Comparison of ENCODE assay signal across 10 mouse cellular contexts in genomic region chr9:52028521-52029405, GRCm38 (mm10). TPM values are rescaled to one million over a fixed set of nuclear protein-coding genes. Genes with fewer than 3 reads are reported as not detected.
DNase-seq lines count a peak whose midpoint lies in the region; ATAC-seq and TF ChIP-seq lines count a peak whose summit lies in the region.
"Had no signal": no experiment of that assay in that cellular context is flagged by ENCODE, and none has a peak within 500 bp of the region (broad histone marks: within the 10 kb centered on the region; RNA-seq: fewer than 3 reads in every experiment).

No protein-coding gene starts in this region.

- no peaks in the 10 kb centered on the region for H3K9me3 ChIP-seq in forebrain, embryonic 16.5 days (ENCODE audit: control insufficient read depth, low read length)
- no peaks in the 10 kb centered on the region for H3K9me3 ChIP-seq in forebrain, embryonic 11.5 days (ENCODE audit: control insufficient read depth, low read length)
- H3K9me3 ChIP-seq in stomach, postnatal 0 days (ENCODE audit: control insufficient read depth, low read length), result no peaks in the 10 kb centered on the region
- H3K9me3 ChIP-seq: neural tube, embryonic 13.5 days had no signal

- no peak for TF ChIP-seq EP300 in stomach, postnatal 0 days (optimal IDR thresholded peaks at IDR 0.05)

- H3K4me2 ChIP-seq in forebrain, embryonic 16.5 days (ENCODE audit: low read length), result no peak overlapping the region
- no peak overlapping the region for H3K4me2 ChIP-seq in forebrain, embryonic 11.5 days (ENCODE audit: low read depth, low read length, severe bottlenecking)
- H3K4me2 ChIP-seq in stomach, postnatal 0 days (replicated peaks; ENCODE audit: low read depth), result no peak overlapping the region
- H3K4me2 ChIP-seq: neural tube, embryonic 13.5 days had no signal

- H3K27me3 ChIP-seq in forebrain, embryonic 16.5 days (replicated peaks; ENCODE audit: control insufficient read depth, insufficient read depth, low read length), result no peaks in the 10 kb centered on the region
- no peaks in the 10 kb centered on the region for H3K27me3 ChIP-seq in forebrain, embryonic 11.5 days (ENCODE audit: control insufficient read depth, insufficient read depth, low read length)
- H3K27me3 ChIP-seq in stomach, postnatal 0 days (ENCODE audit: control insufficient read depth, insufficient read depth, low read length), result no peaks in the 10 kb centered on the region
- H3K27me3 ChIP-seq: CH12.LX; neural tube, embryonic 13.5 days had no signal

- WGBS in forebrain, embryonic 16.5 days, result 30% methylated on average over 9 of the region's 9 CpGs
- 75% methylated on average over 9 of the region's 9 CpGs for WGBS in forebrain, embryonic 11.5 days
- WGBS in stomach, postnatal 0 days, result 37% methylated on average over 9 of the region's 9 CpGs

- no peak for TF ChIP-seq CTCF in stomach, postnatal 0 days (IDR thresholded peaks at IDR 0.05; ENCODE audit: low read depth)

- H3K4me3 ChIP-seq in forebrain, embryonic 16.5 days (replicated peaks; ENCODE audit: low read length), result no peak overlapping the region
- no peak overlapping the region for H3K4me3 ChIP-seq in forebrain, embryonic 11.5 days (ENCODE audit: low read depth, low read length)
- no peak overlapping the region for H3K4me3 ChIP-seq in stomach, postnatal 0 days (ENCODE audit: low read depth, low read length)
- H3K4me3 ChIP-seq: neural tube, embryonic 13.5 days had no signal

- no peaks in the 10 kb centered on the region for H3K4me1 ChIP-seq in forebrain, embryonic 16.5 days (replicated peaks; ENCODE audit: control insufficient read depth, insufficient read depth, low read length)
- no peaks in the 10 kb centered on the region; the same call in 1 of the 2 replicates for H3K4me1 ChIP-seq in forebrain, embryonic 11.5 days (replicated peaks; ENCODE audit: control insufficient read depth, insufficient read depth, low read length)
- H3K4me1 ChIP-seq in stomach, postnatal 0 days (replicated peaks; ENCODE audit: control insufficient read depth, insufficient read depth), result no peaks in the 10 kb centered on the region

- DNase-seq in forebrain, embryonic 11.5 days (ENCODE audit: low spot score), result no peak
- DNase-seq in right cerebral cortex, postnatal 4 days, result peak; percentile 10
- DNase-seq in right cerebral cortex, adult 2 months (ENCODE audit: low spot score in 2 of 2), result no peak
- DNase-seq in kidney, postnatal 14 days, result peak; percentile 78
- DNase-seq in stomach, postnatal 0 days (ENCODE audit: low spot score), result peak; percentile 32
- DNase-seq in thymus, postnatal 0 days (ENCODE audit: low spot score), result no peak
- no peak for DNase-seq in layer of hippocampus, postnatal 10 days (ENCODE audit: low spot score in 2 of 2)

- H3K9ac ChIP-seq in forebrain, embryonic 16.5 days (replicated peaks; ENCODE audit: low read depth, low read length), result no peak overlapping the region
- no peak overlapping the region for H3K9ac ChIP-seq in forebrain, embryonic 11.5 days (ENCODE audit: low read length)
- no peak overlapping the region for H3K9ac ChIP-seq in stomach, postnatal 0 days (ENCODE audit: low read length)
- H3K9ac ChIP-seq: neural tube, embryonic 13.5 days had no signal

- H3K36me3 ChIP-seq in forebrain, embryonic 16.5 days (ENCODE audit: control insufficient read depth, insufficient read depth), result no peaks in the 10 kb centered on the region
- H3K36me3 ChIP-seq in forebrain, embryonic 11.5 days (ENCODE audit: control insufficient read depth, insufficient read depth, low read length), result no peaks in the 10 kb centered on the region
- no peaks in the 10 kb centered on the region for H3K36me3 ChIP-seq in stomach, postnatal 0 days (ENCODE audit: control insufficient read depth, insufficient read depth, low read length)
- H3K36me3 ChIP-seq: neural tube, embryonic 13.5 days had no signal

- no peak overlapping the region for H3K27ac ChIP-seq in forebrain, embryonic 16.5 days (ENCODE audit: low read length)
- no peak overlapping the region for H3K27ac ChIP-seq in forebrain, embryonic 11.5 days (ENCODE audit: low read depth, low read length)
- H3K27ac ChIP-seq in stomach, postnatal 0 days (replicated peaks), result no peak overlapping the region
- H3K27ac ChIP-seq: neural tube, embryonic 13.5 days had no signal

- ATAC-seq in forebrain, embryonic 16.5 days, result peak; percentile 57
- ATAC-seq in forebrain, embryonic 11.5 days (replicated peaks; ENCODE audit: low FRiP score), result no peak
- ATAC-seq in stomach, postnatal 0 days (ENCODE audit: low FRiP score, low TSS enrichment), result no peak

RNA-seq across cellular contexts. Expression of gene Rdx, which starts 18.2 kb away (rescaled TPM):
- polyA plus RNA-seq in forebrain, embryonic 16.5 days (2015; fragmentation: Nextera tagmentation; extraction: Ambion mirVana), result 87.8 and 109 TPM in 2 replicates
- polyA plus RNA-seq in forebrain, embryonic 11.5 days (2014; fragmentation: Nextera tagmentation; extraction: Ambion mirVana), result 192 and 209 TPM in 2 replicates
- polyA plus RNA-seq in stomach, postnatal 0 days (2015; fragmentation: Nextera tagmentation; extraction: Ambion mirVana), result 40.9 and 52.7 TPM in 2 replicates
- polyA plus RNA-seq in thymus, postnatal 0 days (2015; fragmentation: Nextera tagmentation; extraction: Ambion mirVana), result 114 and 125 TPM in 2 replicates
- total RNA-seq in layer of hippocampus, postnatal 10 days (2021), result 10 to 100 TPM; 64.3 to 66.6 TPM

Comparison
In these comparisons a context has a peak if more than half of its experiments do, and no peak if none do; other contexts are left out.
1. DNase-seq: peak in right cerebral cortex, postnatal 4 days (single experiment), kidney, postnatal 14 days (single experiment) and stomach, postnatal 0 days (single experiment); none in forebrain, embryonic 11.5 days (single experiment), right cerebral cortex, adult 2 months (0 of 2), thymus, postnatal 0 days (single experiment) and layer of hippocampus, postnatal 10 days (0 of 2).